Mouse (Mus musculus): ENCODE measurements around the gene Etv2. TPM values are rescaled to one million over a fixed set of nuclear protein-coding genes. Genes with fewer than 3 reads are reported as not detected.

The Etv2 gene
- total RNA-seq, 2 experiments from 2014 or later: not detected

DNA sequence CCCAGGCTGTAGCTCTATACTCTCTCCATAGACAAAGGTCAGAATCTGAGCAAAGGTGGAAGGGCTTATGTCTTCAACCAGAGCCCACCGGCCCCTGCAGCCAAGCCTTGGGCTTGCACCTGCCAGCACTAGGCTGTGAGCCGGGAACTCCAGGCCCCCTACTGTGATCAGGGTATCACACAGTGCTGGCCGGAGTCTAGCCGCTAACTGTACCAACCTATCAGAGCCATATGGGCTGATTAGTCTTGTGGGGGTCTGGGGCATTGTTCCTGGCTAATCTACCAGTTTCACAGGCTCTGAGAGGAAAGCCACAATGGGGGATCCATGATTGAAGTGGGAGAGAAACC, 44.1 kb downstream of the Etv2 start:
- intact Hi-C loops (cut with DNase I): no loop called here
- no peak for DNase-seq (ENCODE audit: low spot score in 2 of 2)

DNA sequence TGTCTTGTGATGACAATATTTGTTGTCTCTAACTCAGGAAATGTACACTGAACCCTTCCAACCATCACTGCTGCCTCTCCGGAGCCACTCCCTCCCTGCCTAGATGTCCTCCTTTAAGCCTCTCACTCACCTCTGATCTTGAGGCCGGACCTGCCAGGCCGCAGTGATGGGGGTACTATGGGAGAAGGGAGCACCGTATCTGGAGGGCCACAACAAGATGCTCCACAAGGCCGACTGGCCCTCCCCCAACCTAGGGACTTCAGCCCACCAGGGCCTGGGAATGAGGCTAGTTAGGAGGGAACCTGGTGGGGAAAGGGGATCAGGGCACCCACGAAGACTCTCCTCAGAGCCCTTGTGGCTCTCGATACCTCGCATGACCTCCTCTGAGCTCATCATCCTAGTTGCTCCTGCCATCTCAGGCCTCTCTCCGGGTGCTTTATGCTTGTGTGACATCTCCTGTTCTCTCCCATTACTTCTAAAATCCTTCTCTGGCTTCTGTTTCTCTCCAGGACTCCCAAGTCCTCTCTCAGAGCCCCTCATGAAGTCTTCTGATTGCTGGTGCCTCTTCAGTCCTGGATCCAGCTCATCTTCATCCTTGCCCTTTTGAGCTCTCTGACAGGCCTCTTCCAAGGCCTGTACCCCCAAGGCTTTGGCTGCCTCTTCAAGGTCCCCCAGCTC, 44.6 kb downstream of the Etv2 start:
- intact Hi-C loops (cut with DNase I): no loop called here
- DNase-seq (ENCODE audit: low spot score in 2 of 2): no peak

DNA sequence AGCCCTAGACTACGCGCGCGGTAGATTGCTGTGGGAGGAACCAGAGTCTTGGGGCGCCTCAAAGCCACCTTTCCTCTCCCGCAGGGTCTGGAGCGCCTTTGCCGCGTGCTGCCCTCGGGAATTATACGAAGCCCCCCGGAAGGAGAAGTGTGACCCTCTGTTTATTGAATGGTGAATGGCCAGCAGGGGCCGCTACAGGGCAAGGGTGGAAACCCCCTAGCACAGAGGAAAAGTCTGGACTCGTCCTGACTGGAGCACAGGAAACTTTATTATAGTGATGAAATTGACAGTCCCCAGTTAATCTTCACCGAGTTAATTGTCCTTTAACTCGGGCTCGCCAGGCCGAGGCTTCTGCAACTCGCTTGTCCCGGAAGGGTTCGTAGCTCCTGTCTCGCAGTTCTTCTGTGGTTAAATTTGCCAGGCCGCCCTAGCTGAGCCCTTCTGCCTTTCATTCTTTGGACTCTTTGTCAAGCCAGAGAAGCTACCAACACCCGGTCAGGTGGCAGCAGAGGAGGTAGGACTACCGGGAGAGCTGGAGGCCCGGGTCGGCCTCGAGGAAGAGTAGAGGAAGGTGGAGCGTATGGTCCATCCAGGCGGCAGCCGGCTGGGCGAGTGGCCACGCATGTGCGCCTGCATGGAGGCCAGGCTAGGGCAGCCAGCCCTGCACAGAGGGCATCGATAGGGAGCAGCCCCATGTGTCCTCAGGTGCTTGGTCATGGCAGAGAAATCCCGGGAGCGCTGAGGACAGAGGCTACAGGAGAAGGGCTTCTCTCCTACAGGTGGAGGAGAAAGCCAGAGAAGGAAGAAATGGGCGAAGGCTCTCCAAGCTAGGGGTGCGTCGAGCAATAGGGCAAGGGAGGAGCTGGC, 46.0 kb downstream of the Etv2 start:
- intact Hi-C loops (cut with DNase I): loop anchor here (2.0 kb wide), 1 partner anchor 23 kb away; the partner anchor contains the start of gene Upk1a
- DNase-seq (ENCODE audit: low spot score in 2 of 2): peak; percentile 70 to 82

DNA sequence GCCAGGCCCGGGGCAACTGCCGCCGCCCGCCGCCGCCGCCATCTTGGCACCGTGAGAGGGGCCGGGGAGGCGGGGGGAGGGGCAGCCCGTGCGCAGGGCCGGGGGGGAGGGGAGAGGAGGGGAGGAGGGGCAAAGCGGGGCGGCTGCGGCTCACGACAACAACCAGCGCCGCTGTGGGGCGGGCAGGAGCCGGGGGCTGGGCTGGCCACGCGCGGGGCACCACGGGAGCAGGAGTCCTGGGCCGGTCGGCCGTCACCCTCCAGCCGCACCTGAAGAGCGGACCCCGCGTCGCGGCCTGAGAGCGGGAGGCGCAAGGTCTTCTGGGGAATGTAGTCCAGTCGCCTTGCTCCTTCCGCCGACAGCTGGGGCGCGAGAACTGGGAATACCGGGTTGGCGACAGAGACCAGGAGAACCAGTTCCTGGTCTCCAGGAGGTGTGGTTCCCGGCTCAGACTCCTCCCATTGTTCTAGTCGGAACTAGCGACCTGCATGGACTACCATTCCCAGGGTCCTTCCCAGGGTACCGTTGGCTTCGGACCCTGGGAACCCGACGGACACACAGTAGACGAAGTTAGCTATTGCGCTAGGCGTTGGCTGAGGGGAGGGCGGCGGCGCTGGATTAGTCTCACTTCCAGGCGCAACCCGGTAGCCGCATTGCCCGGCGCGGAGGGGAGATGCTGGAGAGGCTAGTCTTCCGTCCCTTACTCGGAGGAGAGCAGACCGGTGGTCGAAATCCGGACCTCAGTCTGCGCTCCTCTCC, 46.8 kb downstream of the Etv2 start, which contains the start of gene Kmt2b:
TSS of gene Kmt2b (minus strand) at position 51 of the 759 bp plus-strand sequence.
- DNase-seq (ENCODE audit: low spot score in 2 of 2): peak; percentile 95 to 96
- intact Hi-C loops (cut with DNase I): loop anchor here (2.0 kb wide), 1 partner anchor 24 kb away; the partner anchor contains the start of gene Upk1a

DNA sequence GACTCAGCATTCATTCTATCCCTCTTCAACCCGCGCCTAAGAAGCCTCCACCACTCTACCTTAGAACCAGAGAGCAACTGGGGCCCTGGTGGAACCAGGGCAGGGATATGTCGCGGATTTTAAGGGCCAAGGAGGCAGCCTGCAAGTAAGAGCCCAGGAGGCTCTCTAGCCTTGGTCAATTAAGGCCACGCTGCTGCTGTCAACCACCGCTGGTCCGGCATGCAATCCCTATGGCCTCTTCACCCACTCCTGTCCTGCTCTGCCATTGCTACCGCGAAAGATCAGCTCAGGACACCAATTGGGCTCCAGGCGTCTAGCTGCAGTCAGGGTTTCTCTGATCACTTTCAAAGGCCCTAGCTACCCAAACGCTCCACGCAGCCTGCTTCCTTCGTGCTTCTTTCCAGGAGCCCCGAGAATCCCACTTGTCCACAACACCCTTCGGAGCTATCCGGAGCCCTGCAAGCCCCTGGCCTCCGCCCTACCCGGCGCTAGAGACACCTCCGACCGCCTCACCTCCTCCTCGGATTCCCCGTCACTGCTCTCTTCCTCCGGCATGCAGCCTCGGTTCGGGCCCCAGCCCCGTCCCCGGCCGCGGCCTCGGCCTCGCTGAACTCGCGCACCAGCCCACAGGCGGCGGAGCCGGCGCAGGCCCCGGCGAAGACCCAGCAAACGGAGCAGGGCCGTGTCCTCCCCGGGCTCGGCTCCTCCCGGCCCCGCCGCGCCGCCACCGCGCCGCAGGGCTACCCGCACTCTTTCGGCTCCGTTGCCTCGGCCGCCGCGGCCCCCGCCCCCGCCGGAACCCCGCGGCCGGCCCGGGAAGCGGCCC, 47.6 kb downstream of the Etv2 start:
- intact Hi-C loops (cut with DNase I): loop anchor here (2.0 kb wide), 1 partner anchor 25 kb away; the partner anchor contains the start of gene Upk1a

DNA sequence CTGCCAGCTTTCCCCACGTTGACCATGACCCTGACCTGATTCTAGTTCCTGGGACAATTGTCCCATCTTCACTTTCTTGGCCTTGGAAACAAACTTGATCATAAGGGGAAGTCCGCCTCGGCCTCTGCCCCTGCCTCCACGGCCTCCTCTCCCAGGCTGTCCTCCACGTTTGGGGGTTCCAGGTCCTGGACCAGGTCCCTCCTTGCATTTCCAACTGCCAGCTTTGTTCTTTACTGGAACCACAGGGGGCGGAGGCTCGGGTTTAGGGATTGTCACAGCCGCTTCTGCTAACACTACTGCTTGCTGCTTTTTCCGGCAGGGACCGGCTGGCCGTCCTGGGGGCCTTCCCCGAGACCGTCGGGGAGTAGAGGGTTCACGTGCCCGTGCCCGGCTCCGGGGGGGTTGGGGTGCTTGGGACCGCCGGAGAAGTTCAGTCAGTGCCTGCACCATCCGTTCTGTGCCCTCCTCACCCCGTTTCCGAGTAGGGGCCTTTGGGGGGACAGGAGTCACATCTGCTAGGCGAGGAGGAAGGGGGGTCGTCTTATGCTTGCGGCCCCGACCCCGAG, 49.1 kb downstream of the Etv2 start:
- DNase-seq (ENCODE audit: low spot score in 2 of 2): no peak
- intact Hi-C loops (cut with DNase I): no loop called here

More for the DNA sequence above, 47.6 kb downstream of the Etv2 start:
- DNase-seq (ENCODE audit: low spot score in 2 of 2): peak; percentile 29 to 56

DNA sequence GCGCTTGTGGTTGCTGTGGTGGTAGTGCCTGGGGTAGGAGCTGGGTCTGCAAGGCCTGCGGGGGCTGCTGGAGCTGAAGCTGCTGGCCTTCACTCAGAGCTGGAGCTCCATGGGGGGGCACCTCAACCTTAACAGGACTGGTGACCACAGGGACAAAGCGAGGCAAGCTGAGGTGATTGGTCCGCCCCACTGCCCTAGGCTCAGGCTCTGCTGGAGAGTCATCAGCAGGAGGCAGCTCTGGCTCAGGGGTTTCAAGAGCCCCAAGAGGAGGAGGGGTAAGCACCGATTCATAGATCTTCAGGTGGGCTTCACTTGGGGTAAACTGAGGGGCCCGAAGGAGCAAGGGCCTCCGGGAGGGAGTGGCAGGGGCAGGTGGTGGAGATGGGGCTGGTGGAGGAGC, 50.5 kb downstream of the Etv2 start:
- DNase-seq (ENCODE audit: low spot score in 2 of 2): no peak
- intact Hi-C loops (cut with DNase I): no loop called here

DNA sequence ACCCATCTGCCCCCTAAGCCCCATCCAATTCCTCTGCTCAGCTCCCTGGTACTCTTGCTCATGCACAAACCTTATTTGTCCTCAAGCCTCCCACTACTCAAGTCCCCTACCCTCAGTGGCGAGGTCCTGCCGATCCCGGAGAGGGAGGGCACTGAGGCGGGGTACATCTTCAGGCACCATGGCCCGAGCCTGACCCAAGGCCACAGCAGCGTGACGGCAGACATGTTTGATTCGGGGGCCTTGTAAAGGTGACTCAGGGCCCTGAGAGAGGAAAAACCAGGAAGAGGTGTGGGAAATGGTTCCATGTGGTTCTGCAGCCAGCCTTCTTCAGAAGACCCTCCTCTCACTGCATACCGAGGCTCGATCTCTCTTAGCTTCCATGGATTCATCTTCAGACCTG, 51.3 kb downstream of the Etv2 start:
- intact Hi-C loops (cut with DNase I): no loop called here
- no peak for DNase-seq (ENCODE audit: low spot score in 2 of 2)

Small RNA genes within 50 kb of the gene (microRNA-seq; reads per million reads assigned to microRNA genes)
- gene Mir3569: 0.67 to 1.1 reads per million in 2 experiments

Other genes starting within 250 kb of the Etv2 start
- gene Tyrobp, start 222.1 kb downstream of the Etv2 start, total RNA-seq (2021): 10 to 100 TPM; 24.9 to 26.1 TPM
- 1 to 10 TPM in 1 of 2 experiments, not detected in 1; 2.6 TPM for gene Hcst, start 216.0 kb downstream of the Etv2 start, total RNA-seq (2021)
- 1 to 10 TPM; 2.8 to 4.2 TPM for gene Nfkbid, start 214.1 kb downstream of the Etv2 start, total RNA-seq (2021)
- 1,000 to 10,000 TPM; 1,098 to 1,148 TPM for gene Aplp1, start 190.3 kb downstream of the Etv2 start, total RNA-seq (2021)
- gene Kirrel2, start 178.2 kb downstream of the Etv2 start, total RNA-seq (2021): 1 to 10 TPM; 6.1 to 8.0 TPM
- gene Nphs1, start 177.5 kb downstream of the Etv2 start, total RNA-seq (2021): under 1 TPM; 0.35 to 0.53 TPM
- not detected for gene Prodh2, start 142.2 kb downstream of the Etv2 start, total RNA-seq (2021)
- 100 to 1,000 TPM; 233 to 246 TPM for gene Arhgap33, start 100.8 kb downstream of the Etv2 start, total RNA-seq (2021)
- 10 to 100 TPM in 1 of 2 experiments, 1 to 10 TPM in 1; 5.3 to 10.8 TPM for gene Hspb6, start 83.7 kb downstream of the Etv2 start, total RNA-seq (2021)
- gene Proser3, start 83.6 kb downstream of the Etv2 start, total RNA-seq (2021): 1 to 10 TPM; 2.7 to 3.8 TPM
- 10 to 100 TPM; 37.5 to 39.0 TPM for gene Lin37, start 76.0 kb downstream of the Etv2 start, total RNA-seq (2021)
- gene U2af1l4, start 72.6 kb downstream of the Etv2 start, total RNA-seq (2021): 10 to 100 TPM; 60.2 to 61.4 TPM
- 1 to 10 TPM; 3.8 to 4.6 TPM for gene Gm49396, start 72.5 kb downstream of the Etv2 start, total RNA-seq (2021)
- 10 to 100 TPM; 81.0 to 81.3 TPM for gene Psenen, start 72.2 kb downstream of the Etv2 start, total RNA-seq (2021)
- gene Igflr1, start 70.4 kb downstream of the Etv2 start, total RNA-seq (2021): 1 to 10 TPM; 1.1 to 1.6 TPM
- gene Kmt2b, start 47.1 kb downstream of the Etv2 start, total RNA-seq (2021): 10 to 100 TPM; 48.5 to 49.0 TPM
- gene Zbtb32, start 36.9 kb downstream of the Etv2 start, total RNA-seq (2021): not detected
- under 1 TPM; 0.32 to 0.48 TPM for gene Upk1a, start 23.0 kb downstream of the Etv2 start, total RNA-seq (2021)
- gene Cox6b1, start 9.7 kb downstream of the Etv2 start, total RNA-seq (2021): 100 to 1,000 TPM; 783 to 807 TPM
- gene Rbm42, start 14.5 kb upstream of the Etv2 start, total RNA-seq (2021): 10 to 100 TPM; 67.9 to 69.0 TPM
- gene Haus5, start 29.1 kb upstream of the Etv2 start, total RNA-seq (2021): 1 to 10 TPM; 5.9 to 6.5 TPM
- not detected for gene Pmis2, start 35.8 kb upstream of the Etv2 start, total RNA-seq (2021)
- not detected for gene 2200002J24Rik, start 63.1 kb upstream of the Etv2 start, total RNA-seq (2021)
- gene Atp4a, start 76.4 kb upstream of the Etv2 start, total RNA-seq (2021): 1 to 10 TPM in 1 of 2 experiments, under 1 TPM in 1; 0.78 to 1.0 TPM
- 100 to 1,000 TPM; 137 TPM for gene Tmem147, start 93.7 kb upstream of the Etv2 start, total RNA-seq (2021)
- gene Gapdhs, start 107.8 kb upstream of the Etv2 start, total RNA-seq (2021): not detected
- 10 to 100 TPM in 1 of 2 experiments, 1 to 10 TPM in 1; 5.5 to 10.0 TPM for gene Sbsn, start 115.6 kb upstream of the Etv2 start, total RNA-seq (2021)
- 1 to 10 TPM; 3.6 to 4.2 TPM for gene Dmkn, start 127.9 kb upstream of the Etv2 start, total RNA-seq (2021)
- gene Krtdap, start 152.0 kb upstream of the Etv2 start, total RNA-seq (2021): not detected
- gene Ffar2, start 187.9 kb upstream of the Etv2 start, total RNA-seq (2021): under 1 TPM in 1 of 2 experiments, not detected in 1; 0.17 TPM
- gene Ffar3, start 220.3 kb upstream of the Etv2 start, total RNA-seq (2021): under 1 TPM in 1 of 2 experiments, not detected in 1; 0.21 TPM
- not detected for gene Ffar1, start 225.7 kb upstream of the Etv2 start, total RNA-seq (2021)
- gene Cd22, start 244.5 kb upstream of the Etv2 start, total RNA-seq (2021): not detected

All from left cerebral cortex, postnatal 14 days (tissue).